Mouse (Mus musculus) right cerebral cortex, postnatal 4 days (tissue): ENCODE results near the gene Ptp4a2.
A peak's percentile ranks its signal among the peaks of the same experiment; 100 is the strongest.

ENCODE experiments used
- DNase-seq: peaks from one replicate; pipeline ENCODE4 v3.0.0-alpha.2; 2022

Gene Ptp4a2

DNA sequence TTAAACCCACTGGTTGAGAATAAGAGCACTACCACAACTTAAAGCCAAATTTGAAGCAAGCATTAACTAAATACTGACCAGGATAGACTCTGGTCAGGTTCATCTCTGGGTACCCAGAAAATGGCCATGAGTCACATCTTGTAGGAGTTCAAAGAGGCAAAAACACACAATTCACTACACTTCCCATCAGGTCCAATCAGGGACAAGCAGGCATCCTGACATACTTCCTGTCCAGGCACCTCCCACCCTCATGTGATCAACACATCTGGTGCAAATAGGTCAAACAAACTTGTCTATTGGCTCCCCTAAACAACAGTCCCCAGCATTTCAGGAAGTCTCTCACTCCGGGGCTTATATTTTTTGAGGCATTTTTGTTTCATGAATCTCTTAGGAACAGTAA, 7.7 kb upstream of the Ptp4a2 start:
- no peak for DNase-seq

- no peak for DNase-seq
These were observed 6.0 kb upstream of the Ptp4a2 start for GRCm38 (mm10) chr4:129805059-129805458.

- no peak for DNase-seq
These were observed 818 bp downstream of the Ptp4a2 start for GRCm38 (mm10) chr4:129811605-129812468.

GRCm38 (mm10) chr4:129817591-129817990, 6.6 kb downstream of the Ptp4a2 start:
- no peak for DNase-seq

GRCm38 (mm10) chr4:129818506-129819195, 7.6 kb downstream of the Ptp4a2 start:
- no peak for DNase-seq

DNA sequence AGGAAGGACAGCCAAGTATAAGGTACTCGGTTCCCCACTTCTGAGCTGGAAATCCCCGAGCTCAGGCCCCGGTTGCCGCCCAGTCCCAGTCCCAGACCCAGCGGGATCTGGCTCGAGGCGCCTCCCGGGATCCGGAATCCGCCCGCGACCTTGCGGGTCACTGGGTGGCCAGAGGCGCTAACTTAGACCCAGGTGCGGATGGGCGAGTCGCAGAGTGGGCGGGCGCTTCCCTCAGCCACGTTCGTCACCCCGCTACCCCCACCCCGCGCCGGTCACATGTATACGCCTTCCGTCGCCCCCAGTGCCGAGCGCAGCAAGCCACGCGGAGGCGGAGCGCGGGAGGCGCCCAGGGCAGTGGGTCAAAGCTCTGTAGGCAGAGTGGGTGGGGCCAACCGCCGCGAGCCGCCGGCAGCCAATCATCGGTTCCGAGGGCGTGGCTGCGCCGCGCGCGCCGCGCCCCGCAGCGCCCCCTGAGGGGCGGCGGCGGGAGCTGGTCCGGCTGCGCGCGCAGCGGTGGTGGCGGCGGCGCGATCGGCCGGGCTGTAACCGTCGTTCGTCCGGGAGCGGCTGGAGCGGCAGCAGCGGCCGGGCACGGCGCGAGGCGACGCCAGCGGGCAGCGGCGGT, 8.8 kb downstream of the Ptp4a2 start:
- DNase-seq = peak; percentile 84

- DNase-seq = peak; percentile 62
These were observed 9.5 kb downstream of the Ptp4a2 start for GRCm38 (mm10) chr4:129820417-129821086.

DNA sequence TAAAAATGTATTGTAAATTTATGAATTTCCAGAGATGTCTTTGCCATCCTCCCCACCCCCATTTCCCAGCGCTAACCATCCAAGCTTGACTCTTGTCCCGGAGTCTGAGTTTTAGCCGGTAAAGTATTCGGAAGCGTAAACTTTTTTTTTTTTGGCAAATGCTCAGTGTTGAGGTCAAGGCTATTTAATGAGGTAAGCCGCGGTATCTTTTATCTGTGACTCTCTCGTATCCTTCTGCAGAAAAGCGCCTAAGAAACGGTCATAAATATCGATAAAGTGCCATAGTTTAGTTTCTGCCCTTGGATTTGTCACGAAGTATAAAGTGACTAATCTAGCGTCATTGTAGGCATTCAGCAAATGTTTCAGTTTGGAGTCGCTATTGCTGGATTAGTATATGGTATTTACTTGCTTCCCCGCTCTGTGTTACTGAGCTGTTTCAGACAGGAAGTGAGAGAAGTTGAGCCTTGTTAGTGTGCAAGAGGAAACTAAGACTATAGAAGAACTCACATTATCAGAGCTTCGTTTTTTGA, 10.1 kb downstream of the Ptp4a2 start:
- DNase-seq = no peak

DNA sequence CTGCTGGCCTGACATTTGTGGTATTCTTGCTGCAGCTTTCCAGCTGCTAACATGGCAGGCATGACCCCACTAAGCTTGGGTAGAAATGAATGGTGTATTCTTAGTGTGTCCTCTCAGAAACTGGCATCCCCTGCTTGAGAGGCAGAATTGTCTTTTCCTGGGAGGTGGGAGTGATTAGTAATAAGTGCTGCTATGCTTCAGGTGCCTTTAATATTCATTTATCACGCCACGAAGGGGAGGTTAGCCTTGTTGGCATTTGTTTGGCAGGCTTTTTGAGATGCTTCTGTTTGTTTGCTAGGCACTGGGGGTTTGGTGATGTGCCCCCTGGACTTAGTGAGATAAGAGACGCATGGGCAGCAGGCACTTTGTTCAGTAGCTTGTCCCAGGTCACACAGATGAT, 11.3 kb downstream of the Ptp4a2 start:
- DNase-seq = no peak

- no peak for DNase-seq
These were observed 12.3 kb downstream of the Ptp4a2 start for GRCm38 (mm10) chr4:129823216-129823810.

DNA sequence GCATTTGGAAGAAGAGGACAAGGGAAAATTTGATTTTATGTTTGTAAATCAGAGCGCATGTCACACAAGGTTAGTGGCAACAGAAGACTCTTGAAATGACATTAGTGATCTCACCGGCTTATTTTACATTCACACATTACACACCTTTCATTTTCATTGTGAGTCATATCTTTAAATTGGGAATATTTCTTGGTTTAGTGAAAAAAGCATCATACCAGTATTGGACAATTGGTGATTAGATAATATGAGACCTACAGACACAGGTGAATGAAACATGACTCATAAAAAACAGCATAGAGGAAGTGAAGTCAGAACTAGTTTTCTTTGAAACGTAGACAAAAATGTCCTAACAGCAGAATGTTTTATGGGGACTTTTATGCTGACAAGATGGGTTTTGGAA, 16.6 kb downstream of the Ptp4a2 start:
- DNase-seq = no peak

DNA sequence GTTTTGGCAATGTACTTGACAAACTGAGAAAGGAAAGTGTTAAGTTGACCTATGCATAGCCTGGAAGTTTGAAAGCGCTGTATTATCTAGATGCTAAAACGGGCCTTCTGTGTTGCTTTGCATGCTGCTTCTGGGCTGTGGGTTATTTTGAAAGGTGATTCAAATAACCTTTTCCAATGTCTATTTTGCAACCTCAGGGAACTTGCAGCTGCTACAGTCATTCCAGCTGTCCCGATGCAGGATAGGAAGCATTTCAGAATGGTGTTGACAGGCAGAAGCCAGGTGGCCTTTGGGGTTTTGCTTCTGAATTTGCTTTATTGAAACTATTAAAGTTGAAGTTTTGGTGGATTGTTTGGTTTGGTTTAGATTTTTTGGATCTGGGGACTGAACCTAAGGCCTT, 17.1 kb downstream of the Ptp4a2 start:
- no peak for DNase-seq

DNA sequence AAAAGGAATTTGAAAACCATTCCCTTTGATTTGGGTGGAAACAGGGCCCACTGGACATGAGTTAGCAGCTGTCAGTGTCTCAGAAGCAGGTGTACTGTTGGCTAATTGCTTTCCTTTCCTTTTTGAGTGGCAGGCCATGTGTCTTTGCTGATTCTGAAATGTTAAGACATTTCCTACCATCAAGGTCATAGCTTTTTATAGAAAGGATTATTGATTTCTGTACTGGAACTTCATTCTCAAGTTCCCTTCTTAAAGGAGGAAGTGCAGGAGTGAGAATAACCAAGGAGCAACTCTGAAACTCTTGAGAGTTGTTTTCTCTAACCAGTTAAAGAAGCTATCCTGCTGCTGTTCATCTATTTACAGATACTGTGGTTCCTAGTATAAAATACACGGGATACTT, 18.8 kb downstream of the Ptp4a2 start:
- DNase-seq = no peak

- no peak for DNase-seq
These were observed 19.4 kb downstream of the Ptp4a2 start for GRCm38 (mm10) chr4:129830343-129830944.

- no peak for DNase-seq
These were observed 23.6 kb downstream of the Ptp4a2 start for GRCm38 (mm10) chr4:129834581-129834980.

- DNase-seq = no peak
These were observed 24.3 kb downstream of the Ptp4a2 start for GRCm38 (mm10) chr4:129835296-129835695.

DNA sequence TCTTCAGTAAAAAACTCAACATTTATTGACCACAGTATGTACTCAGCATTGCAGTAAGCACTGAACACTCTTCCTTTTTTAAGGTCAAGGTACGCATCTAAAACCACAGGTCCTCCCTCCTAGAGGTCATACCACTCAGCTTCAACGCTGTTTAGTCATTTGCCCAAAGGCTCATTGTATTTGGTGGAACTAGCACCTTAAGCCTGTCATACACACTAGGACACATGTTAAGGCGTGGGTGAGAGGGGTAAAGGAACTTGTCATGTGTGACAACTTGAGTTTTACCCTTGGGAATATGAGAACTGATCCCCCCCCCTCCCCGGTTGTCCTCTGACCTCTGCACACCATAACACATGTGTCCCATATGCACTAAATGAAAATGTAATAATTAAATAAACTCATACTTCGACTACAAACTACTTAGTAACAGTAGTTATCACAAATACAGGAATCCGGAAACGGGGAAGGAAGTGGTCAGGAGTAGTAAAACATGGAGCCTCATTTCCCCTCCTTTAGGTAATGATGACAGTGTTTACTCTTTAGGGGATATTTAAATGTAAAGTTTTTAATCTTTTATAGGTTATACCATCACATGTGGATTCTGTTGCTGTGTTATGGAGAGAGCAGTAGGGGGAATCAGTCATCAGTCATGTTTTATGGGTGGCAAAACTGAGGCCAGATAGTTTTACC, 29.0 kb downstream of the Ptp4a2 start:
- DNase-seq = no peak

GRCm38 (mm10) chr4:129846823-129847222, 35.8 kb downstream of the Ptp4a2 start:
- no peak for DNase-seq

DNA sequence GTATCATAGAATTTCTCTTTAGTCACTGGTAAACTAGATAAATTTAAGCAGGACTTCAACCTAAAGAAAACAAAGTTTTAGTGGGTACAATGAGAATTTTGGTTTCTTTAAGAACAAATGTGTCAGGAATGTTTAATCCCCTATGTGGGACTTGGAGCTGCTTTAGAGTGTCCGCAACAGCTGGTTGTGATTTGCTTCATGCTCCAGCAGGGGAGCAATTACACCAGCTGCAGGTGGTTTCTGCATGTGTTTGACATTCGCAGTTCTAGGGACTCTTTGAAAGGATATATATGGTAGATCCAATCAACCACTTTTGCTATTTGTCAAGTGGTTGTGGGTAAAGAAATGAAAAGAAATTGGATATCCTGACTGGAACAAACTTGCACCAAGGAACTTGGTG, 39.5 kb downstream of the Ptp4a2 start:
- DNase-seq = no peak

DNA sequence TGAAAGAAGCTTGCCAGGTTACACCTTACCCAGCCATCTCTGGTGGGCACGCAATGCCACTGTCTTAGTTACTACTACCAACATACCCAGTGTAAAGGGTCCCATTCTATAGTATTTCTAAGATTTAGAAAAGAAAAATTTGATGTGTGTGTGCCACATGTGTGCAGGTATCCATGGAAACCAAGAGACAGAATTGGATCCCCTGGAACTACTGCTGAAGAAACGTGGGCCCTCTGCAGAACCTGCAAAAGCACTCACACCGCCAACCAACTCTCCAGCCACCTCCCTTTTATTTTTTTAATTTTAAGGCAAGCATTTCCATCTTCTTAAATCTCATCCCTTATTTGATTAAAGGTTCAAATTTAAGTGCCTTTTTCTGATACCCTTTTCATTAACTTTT, 40.8 kb downstream of the Ptp4a2 start:
- no peak for DNase-seq

- no peak for DNase-seq
These were observed 42.0 kb downstream of the Ptp4a2 start for GRCm38 (mm10) chr4:129853053-129853452.

DNA sequence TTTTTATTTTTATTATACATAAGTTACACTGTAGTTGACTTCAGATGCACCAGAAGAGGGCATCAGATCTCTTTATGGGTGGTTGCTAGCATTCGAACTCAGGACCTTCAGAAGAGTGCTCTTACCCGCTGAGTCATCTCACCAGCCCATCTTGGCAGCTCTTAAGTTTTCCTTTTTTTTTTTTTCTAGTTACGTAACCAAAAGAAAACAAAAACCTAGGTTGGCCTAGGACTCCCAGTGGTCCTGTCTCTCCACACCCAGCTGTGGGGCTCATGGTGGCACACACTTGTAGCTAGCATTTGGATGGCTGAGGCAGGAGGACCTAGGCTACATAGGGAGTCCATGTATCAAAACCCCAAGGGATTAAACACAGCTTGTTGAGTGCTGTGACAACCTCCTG, 43.0 kb downstream of the Ptp4a2 start:
- no peak for DNase-seq
